Mouse (Mus musculus) spleen, adult 12 weeks (tissue): ENCODE results near the gene Rorc.

Source experiments
- DNase-seq: peaks from one replicate; pipeline ENCODE4 v3.0.0; 2022; ENCODE audit warnings: low spot score

The Rorc gene

DNA sequence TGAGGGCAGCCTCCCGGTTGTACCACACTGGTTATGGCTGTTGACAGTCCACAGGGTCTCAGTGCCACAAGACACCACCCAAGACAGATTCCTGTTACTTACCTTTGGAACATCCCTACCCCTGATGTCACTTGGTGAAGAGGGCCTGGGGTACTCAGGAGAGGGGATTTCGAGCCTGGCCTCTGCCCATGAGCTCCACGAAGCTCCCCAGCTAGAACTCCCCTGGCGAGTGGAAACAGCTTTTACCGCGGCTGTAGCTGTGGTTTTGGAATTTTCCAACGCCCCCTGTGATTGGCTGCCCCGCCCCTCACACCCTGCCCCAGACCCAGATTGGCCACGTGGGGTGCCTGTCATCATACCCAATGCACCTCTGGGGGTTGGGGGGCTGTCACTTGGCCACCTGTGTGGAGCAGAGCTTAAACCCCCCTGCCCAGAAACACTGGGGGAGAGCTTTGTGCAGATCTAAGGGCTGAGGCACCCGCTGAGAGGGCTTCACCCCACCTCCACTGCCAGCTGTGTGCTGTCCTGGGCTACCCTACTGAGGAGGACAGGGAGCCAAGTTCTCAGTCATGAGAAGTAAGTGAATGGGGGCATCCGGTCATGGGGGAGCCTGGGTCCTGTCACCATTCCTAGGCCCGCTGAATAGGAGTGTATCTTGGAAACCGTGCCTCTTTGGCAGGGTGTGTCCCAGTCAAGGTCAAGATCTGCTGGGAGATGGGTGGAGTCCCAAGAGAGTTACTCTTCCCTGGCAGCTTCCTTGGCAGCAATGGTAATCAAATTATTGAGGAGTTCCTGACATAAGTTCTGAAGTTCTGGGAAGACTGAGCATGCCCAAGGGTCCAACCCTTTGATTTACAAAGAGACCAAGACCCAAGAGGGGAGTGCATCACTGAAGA lies 4.7 kb downstream of the Rorc start:
- no peak for DNase-seq

DNA sequence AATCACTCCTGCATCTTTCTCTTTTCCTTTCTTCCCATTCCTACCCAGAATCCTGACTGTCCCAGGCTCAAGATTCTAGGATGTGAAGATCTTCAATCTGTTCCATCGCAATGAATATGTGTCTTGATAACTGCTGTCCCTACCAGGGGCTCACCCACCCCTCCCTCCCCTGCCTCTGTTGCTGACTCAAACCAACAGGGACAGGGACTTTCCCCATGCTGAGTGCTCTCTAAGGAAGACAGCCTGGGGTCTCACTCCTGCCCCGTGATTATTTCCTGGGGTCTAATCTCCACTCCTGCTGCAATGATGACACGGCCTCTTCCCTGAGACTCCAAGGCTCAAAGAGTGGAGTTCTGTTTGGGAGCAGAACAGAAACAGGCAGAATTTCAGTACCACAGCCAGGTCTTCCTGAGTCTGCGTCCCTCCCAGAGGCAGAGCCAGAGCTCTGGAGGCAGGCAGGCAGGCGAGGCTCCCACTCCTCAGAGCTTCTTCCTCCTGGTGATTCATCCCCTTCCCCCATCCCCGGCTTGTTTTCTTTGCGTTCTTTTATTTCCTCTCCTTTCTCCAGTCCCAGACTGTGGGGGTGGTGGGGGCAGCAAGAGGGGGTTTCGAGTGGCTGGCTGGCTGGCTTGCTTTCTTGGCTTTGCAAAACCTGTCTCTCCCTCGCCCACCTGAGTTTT lies 7.4 kb downstream of the Rorc start:
- no peak for DNase-seq

DNA sequence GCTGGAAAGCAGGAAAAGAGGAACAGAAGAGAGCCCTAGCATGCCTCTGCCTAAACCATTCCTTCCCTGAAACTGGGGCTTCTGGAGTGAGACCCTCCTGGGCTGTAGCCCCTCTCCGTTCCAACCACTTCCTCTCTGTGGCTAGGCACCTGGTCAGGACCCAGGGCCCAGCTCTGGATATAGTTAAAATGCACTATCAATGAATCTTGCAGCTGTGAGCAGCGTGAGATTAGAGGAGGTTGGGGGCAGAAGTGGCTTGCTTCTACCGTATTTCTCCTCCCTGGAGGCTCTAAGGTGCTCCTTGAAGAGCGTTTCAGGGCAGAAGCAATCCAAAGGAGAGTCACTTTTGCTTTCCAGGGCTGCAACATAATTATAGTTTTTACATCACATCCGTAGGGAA lies 9.7 kb downstream of the Rorc start:
- DNase-seq, result no peak

DNA sequence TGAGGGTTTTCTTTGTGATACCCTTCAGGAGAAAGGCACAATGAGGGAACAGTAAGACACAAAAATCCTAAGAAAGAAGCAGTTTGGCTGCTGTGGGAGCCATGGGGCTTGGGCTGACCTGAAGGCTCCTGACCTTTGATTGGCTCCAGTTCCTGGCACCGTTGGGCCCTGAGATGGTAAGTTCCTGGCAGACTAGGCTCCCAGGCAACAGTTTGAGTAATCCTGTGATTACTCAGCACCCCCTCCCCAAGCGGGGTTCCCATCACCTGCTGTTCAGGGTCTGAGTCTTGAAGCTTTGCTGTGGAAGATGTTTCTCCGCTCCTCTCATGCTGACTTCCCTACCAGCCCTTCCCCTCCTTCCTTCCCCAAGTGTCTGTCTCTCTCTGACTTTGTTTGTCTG lies 10.9 kb downstream of the Rorc start:
- no peak for DNase-seq

DNA sequence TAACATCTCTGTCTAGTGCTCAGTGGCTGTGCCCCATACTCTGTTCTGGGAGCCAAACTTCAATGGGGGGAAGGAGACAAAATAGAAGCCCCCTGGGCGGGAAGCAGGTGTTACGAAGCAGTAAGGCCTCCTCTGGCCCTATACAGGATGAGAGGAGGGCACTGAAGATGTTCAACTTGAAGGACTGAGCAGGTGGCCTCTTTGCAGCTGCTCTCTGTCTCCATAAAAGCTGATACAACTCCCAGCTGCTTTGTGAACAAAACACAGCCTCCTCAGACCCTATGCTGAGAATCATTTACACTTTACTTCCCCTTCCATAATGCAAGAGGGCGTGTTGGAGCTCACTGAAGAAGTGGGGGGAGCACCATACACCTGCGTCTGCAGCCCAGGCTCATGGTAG lies 14.1 kb downstream of the Rorc start:
- no peak for DNase-seq

DNA sequence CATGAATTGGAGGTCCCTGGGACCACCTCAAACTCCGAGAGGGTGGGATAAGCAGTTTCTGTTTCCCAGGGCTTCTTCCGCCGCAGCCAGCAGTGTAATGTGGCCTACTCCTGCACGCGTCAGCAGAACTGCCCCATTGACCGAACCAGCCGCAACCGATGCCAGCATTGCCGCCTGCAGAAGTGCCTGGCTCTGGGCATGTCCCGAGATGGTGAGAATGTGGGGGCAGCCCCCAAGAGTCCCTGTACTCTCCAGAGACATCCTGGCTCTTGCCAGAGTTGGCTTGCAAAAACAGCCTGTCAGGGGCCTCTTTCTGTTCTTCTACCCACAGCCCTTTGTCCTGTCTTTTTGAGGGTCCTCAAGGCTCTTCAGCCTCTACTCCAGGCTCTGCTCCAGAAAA lies 14.8 kb downstream of the Rorc start:
- no peak for DNase-seq

DNA sequence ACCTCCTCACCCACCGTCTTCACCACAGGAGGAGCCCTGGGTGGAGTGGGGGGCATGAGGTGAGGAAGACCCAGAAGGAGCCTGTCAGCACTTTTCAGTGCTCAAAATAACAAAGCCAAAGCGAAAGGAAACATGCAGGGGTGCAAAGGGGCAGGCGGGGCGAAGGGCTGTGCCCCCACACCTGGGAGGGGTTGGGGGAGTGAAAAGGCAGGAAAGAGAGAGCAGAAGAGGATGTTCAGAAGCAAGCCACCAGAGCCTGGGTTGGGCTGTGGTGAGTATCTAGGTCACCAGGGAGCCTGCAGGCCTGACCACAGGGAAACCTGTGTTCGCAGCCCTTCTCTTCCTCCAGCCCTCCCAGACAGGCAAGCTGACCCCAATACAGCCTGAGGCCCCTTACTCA lies 15.5 kb downstream of the Rorc start:
- no peak for DNase-seq

DNA sequence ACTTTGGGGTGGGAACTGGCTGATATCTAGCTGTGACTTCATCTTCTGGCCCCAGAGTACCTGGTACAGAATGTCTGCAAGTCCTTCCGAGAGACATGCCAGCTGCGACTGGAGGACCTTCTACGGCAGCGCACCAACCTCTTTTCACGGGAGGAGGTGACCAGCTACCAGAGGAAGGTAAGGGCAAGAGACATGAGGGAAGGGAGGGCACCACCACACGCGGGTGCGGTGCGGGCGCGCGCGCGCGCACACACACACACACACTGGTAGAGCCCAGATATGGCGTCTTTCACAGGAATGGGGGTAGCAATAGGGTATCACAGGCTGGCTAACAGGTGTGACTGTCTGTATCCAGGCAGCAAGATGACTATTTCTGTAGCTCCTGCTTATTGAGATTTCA lies 16.8 kb downstream of the Rorc start:
- no peak for DNase-seq

DNA sequence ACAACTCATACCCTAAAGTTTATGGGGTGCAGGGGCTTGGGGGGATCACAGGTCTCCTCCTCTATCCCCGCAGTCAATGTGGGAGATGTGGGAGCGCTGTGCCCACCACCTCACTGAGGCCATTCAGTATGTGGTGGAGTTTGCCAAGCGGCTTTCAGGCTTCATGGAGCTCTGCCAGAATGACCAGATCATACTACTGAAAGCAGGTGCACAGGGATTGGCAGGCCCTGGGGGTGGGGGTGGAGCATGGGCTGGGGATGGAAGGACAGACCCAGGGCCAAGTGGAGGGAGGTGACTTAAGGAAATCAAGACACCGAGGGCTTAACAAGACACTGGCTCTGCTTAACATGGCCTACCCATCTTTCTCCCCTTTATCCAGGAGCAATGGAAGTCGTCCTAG lies 18.4 kb downstream of the Rorc start:
- no peak for DNase-seq

DNA sequence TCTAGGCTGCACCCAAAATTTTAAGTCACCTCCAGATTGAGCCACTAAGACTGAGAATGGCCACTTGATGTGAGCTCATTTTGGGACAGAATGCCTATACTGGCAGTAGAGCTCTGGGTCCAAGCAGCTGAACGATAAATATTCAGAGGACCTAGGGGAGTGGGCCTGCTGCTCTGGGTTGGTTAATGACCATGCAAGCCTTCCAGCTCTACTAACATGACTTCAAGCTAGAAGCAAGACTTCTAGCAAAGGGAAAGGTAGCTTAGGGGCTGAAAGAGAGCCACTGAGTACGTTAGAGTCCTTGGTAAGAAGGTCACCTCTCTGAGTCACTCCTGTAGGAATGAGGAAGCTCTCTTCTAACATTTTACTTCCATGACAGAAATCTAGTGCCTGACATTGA lies 19.5 kb downstream of the Rorc start:
- no peak for DNase-seq

DNA sequence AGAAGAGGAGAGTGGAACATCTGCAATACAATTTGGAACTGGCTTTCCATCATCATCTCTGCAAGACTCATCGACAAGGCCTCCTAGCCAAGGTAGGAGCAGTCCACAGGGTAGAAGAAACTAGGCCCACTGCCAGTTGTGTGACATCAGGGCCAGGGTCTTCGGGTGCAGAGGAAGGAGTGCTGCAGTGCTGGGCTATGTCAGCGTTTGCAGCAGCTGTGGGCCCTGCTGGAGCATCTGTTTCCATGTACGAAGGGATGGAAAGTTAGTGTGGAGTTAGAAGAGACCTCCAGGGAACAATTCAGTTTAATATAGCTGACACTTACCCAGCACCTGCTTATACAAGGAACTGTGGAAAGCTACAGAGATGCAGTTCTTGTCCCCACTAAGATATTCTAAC lies 20.5 kb downstream of the Rorc start:
- DNase-seq, result no peak

DNA sequence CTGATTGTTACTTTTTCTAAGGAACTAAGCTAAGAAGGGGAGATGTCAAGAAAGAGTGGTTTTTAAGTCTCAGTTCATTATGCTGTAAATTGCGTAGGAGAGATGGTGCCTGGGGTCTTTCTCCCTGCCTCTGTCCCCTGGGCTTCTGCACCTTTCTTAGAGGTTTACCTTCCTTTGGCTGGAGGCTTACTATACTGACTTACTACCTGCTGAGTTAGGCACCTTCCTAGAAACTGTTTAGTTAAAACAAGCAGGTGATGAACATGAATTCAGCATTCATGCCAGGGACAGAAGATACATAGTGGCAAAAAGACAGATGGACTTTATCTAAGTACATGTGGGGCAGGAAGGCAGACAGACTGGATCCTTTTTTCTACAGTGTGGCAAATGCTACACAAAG lies 23.7 kb downstream of the Rorc start:
- no peak for DNase-seq

DNA sequence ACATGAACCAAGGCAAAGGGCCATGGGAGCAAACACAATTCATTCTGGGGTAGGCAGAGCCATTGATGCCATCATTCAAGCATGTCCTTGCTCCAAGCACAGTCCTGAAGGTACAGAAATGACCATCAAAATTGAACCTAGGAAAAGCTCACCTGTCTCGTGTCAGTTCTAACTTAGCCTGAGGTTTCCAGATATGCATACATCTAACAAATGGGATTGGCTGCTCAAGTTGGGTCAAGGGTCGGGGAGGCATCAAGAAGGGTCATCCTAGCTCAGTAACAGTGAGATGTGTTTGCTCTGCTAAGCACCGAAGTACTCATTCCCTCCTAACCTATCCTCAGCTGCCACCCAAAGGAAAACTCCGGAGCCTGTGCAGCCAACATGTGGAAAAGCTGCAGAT lies 24.3 kb downstream of the Rorc start:
- DNase-seq, result no peak

DNA sequence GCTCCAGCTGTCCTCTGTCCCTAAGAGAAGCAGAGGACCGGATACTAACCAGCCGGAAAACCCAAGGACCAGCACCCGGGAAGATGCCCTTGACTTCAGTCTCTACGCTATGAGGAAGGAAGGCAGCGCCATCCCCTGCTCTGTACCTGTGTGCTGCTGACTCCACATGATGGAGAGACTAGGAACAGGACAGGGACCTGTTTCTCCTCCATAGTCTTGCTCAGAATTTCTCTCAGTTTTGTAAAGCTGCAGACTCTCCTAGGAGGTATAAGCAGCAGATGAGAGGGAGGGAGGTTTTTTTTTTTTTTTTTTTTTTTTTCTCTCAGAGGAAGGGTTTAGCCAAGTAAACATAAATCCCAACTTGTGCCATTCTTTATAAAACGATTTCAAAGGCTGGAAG lies 25.6 kb downstream of the Rorc start, which contains the start of gene Lingo4:
Gene Lingo4, plus strand, starts transcription at position 301 of the 400 bp plus-strand sequence.
- DNase-seq, result no peak

DNA sequence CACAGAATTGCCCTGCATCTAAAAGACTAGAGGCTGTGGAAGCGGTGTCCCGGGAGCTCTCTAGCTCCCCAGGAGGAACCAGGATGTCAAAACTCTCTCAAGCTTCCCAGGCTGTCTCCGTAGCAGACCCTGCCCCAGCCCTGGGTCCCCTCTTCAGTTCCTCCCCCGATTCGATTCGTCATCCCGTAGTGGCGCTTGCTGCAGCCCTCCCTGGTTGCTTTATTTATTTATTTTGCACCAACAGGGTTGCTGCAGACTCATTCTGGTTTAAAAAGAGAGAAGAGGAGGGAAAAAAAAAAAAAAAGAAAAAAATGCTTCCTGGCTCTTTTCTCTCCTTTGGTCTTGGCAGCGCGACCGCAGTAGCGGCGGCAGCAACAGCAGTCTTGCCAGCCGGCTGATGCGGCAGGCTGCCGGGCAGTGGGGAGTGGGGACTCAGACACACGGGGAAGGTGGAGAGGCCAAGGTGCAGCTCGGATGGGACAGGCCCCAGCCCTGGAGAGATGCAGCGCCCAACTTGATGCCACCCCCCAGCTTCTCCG lies 26.4 kb downstream of the Rorc start:
- no peak for DNase-seq

DNA sequence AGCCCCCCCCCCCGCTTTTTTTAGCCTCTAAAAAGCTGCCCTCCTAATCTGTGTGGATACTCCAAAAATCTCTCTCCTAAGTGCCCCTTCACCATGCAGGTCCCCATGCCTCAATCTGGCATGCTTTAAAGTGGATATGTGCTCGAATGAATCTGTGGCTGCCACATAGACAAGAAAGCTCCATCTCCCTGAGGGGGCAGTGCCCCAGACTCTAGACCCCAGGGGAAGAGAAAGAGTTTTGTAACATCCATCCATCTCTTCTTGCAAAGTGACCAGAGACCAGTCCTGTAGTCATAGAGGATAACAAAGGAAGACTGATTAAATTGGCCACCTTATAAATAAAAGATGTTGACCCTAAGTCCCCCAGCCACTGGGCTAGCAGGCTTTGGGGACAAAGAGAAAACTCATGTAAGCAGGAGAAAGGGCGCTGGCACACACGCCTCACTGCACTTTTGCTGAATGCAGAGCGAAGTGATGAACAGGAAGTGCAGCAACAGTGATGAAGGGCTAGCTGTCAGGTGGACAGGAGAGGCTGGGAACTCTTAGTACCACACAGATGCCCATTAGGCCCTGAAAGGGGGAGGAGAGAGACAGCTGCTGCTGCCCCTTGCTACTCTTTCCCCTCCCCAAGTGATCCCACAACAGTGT lies 27.2 kb downstream of the Rorc start:
- DNase-seq, result no peak

DNA sequence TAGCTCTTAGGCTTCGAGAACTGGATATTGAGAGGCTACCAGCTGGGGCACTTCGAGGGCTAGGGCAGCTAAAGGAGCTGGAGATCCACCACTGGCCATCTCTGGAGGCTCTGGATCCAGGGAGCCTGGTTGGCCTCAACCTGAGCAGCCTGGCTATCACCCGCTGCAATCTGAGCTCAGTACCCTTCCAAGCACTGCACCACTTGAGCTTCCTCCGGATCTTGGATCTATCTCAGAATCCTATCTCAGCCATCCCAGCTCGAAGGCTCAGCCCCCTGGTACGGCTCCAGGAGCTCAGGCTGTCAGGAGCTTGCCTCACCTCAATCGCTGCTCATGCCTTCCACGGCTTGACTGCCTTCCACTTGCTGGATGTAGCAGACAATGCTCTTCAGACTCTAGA lies 29.9 kb downstream of the Rorc start:
- no peak for DNase-seq

DNA sequence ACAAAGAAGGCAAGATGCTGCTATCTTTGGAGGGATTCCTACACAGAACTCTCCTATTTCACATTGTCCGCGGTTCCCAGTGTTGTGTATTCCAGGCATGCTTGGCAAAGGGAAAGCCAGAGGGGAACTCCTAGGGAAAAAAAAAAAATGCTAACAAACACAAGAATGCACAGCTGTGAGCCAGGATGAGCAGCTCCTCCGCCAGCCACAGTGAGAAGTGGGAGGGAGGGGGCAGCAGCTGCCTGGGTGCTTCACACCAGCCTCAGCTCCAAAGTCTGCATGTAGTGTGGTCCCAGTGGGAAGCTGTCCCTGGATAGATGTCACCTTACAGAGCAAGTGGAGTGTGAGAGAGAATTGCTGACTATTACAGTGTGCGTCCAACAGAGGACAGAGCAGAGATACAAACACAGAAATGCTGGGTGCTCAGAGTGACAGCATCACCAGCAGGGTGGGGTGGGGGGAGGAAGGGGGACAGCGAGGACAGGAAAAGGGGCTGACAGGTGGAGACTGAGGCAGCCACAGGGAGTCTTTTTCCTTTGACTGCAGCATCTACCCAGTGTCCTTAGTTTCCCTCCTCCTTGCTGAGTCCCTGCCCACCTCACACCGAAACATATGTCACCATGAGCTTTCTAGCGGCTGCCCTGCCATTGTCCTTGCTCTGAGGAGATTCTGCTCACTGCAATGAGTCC lies 31.9 kb downstream of the Rorc start:
- DNase-seq, result no peak

DNA sequence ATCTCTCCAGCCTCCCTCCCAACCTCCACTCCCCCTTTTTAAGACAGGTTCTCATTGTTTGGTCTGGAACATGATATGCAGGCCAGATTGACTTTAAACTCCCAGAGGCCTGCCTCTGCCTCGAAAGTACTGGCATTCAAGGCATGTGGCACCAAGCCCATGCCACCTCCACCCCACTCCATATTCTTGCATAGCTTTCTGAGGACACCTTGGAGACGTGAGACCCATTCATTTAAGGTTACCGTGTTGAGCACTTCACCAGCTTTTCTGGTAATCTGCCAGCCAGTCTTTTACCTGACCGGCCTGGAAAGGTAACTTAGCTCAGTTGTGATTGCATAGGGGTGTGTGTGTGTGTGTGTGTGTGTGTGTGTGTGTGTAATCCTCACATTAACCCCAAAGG lies 33.0 kb downstream of the Rorc start:
- DNase-seq, result no peak

DNA sequence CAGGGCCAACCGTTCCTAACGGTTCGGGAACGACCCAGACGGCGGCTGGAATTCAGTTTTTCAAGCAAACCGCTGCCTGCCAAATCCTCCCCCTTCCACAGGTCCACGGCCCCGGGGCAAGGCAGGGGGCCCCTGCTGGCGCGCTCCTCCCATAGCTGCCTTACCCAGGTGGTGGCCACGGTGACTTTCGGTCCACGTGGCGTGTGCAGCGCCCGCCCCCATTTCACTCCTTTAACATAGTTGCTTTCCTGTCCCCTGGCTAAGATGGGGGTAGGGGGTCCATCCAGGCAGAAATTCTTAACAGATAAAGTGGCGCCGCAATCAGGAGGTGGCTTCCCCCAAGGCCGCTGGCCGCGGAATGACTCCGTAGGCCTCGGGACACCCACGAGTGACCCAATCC lies 39.9 kb downstream of the Rorc start:
- no peak for DNase-seq

DNA sequence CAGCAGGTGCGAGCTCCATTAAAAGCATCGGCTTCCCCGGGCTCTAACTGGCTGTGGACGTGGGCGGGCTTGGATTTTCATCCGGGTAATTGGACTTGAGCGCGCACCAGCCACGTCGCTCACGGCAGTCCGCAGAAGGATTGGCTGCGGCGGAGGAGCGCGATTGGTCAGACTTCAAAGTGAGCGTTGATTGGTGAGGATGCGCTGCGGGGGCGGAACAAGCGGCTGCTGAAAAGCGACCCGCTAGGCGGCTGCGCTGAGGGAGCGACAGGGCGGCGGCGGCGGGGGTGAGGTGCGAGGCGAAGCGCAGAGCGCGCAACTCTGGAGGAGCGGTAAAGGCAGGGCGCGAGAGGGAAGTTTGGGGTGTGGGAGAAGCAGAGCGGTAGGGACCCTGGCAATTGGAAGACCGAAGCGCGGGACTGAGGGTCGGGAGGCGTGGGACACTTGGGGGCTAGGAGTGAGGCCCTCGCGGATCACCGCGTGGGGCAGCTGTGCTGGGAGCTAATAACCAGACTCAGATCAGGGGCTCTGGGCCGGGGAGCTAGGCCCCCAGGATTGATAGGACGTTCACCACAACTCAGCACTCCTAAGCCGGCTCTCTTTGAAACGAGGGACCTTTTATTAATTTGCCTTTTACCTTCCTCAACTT lies 40.6 kb downstream of the Rorc start, which contains the start of gene Tdrkh:
Gene Tdrkh, plus strand, starts transcription at position 243 of the 649 bp plus-strand sequence.
- peak; percentile 80 for DNase-seq

DNA sequence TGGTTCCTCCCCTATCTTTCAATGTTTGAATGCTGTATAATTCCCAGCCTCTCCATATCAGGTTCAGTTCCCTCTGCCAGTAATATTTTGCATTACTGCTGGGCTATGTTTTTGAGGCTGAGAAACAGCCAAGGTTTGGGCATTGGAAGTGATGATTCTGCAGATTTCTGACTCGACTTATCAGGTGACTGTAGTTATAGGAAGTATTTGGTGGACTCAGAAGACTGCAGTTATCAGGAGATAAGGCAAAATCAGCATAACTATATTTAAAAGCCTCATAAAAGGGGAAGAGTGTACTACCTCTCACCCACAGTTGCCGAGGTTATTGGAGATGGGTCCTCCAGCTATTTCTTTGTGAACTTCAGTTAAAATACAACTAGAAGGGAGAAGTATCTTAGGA lies 58.4 kb downstream of the Rorc start:
- no peak for DNase-seq
